Mouse (Mus musculus) bone marrow macrophage, adult 2 months (primary cell): ENCODE measurements around the gene Mylpf.

Experiments
- CTCF ChIP-seq: IDR thresholded peaks from 2 replicates; pipeline ENCODE4 v1.5.1; 2012; ENCODE audit warnings: low read depth, mild to moderate bottlenecking, low read length, moderate library complexity
- POLR2A ChIP-seq: IDR thresholded peaks from 2 replicates; pipeline ENCODE4 v1.6.1; 2012; ENCODE audit warnings: mild to moderate bottlenecking, low read depth, low read length, borderline replicate concordance

DNA sequence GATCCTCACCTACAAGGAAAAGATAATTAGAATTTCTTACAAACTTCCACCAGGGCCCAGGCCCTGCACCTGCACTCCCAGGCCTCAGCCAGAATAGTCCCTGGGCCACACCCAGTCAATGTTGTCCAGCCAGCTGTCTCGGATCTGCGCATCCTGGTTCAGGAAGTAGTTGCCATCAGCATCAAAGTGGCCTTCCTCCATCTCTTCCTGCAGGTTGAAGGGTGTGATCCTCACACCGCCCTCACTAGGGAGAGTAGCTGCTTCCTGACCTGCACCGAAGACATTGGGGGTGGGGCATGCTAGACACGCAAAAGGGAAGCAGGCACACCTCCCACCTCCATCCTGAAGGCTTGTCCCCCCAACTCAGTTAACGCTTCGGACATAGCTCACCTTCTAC is 14.1 kb upstream of the Mylpf start:
- TF ChIP-seq CTCF (no peak), POLR2A (no peak)
